Mouse (Mus musculus) kidney, postnatal 36 days (tissue): ENCODE results near the gene Agbl4.
A peak's percentile ranks its signal among the peaks of the same experiment; 100 is the strongest.

Experiments used
- DNase-seq, 2 experiments: peaks; one replicate each; pipeline ENCODE4 v3.0.0; 2021 to 2022; ENCODE audit warnings: mixed read lengths in 2 of 2

Agbl4 gene

DNA sequence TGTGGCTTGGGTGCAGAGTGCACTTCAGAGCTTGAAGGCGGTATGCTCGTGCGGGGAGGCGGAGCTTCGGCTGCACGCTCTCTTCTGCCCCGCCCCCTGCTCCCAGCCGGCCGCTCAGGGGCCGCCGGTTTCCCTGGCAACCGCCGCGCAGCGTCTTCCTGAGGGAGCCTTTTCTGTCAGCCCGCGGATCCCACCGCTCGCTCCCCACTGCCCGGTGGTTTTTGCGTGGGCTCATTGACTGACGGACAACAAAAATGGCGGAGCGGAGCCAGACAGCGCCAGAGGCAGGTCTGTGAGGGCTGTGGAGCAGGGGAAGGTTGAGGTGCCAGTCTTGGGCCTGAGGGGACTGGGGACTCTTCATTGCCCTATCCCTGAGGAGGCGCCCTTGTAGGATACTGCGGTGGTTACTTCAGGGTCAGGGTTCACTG, at the start of gene Agbl4:
TSS of gene Agbl4 (plus strand) at position 44 of the 428 bp plus-strand sequence.
- peak; percentile 69 to 88 for DNase-seq

DNA sequence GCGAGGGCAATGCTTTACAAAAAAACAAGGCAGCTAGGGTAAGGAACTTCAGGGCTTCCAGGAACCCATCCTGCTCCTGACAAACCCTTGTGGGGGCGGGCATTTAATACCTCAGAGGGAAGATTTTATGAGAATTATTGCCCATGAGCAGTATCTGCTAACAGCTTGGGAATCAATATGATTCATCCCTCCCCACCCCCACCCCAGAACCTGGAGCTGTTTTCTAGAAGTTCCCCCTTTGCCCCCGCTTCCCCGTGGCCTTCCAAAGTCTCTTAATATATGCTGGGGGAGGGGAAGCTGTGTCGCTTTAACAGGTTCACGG, 46.6 kb upstream of the Agbl4 start:
- no peak for DNase-seq

DNA sequence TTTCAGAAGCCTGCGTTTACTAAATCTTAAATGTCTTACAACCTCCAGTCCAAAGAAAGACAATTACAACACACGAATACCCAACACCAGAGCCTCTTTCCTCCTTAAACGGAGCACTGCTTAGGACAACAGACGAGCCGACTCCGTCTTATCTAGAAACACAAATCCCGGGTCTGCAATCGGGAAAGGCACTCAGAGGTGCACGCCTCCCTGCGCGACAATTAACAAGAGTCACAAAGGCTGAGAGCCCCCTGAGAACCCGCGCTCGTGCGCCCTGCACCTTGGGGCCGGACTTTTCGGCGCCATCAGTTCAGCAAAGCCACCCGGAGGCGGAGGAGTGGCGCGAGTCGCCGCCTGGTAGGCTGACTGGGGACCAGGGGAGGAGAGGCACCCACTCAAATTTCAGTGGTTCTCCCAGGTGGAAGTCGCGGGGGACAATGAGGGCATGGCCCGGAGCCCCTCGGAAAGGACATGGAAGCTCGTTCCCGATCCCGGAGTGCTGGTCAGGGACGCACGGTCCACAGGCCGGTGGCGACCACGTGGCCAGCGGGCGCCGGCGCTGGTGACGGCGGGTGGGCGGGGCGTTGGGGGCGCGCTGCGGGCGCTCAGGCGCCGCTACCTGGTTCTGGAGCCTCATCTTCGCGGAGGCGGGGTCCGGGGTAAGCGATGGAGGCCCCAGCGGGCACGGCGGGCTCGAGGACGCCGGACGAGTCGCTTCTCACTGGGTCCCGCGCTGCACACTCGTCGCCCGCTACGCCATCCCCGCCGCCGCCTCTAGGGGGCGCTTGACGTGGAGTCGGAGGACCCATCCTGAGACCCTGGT, 46.1 kb upstream of the Agbl4 start, which contains the start of gene Elavl4:
TSS of gene Elavl4 (minus strand) at position 732 of the 823 bp plus-strand sequence.
- DNase-seq = peak; percentile 3 to 67

DNA sequence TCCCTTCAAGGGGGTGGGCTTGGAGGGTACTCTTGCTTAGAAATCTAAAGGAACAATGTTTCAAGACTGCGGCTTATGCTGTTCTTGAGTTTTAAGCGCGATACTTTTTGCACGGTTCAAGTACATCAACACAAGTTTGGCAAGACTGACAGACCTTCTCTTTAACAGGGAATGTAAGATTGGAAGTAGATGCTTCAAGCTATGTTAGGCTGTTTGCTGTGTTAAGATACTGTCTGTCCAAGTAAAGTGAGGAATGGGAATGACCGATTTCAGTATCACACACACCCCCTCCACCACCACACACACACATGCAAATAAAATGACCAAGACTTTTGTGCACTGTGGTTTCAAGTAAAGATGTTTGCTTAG, 45.5 kb upstream of the Agbl4 start:
- no peak for DNase-seq

DNA sequence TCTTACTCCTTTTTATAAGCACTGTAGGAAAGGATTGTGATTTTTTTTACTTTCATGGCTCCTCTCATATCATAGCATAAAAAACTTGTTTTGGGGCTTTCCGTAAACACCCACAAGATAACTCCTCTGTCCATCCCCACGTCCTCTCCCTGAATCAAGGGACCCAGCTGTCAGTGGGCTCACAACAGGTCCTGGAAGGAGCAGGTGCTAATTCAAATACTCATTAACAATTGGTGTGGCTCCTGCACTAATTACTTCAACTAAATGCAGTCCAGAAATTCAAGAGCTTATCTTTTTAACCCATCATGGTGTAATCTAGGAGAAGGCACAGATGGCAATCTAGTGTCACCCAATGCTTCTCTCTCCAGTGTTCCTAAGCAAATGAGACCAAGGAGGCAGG, 36.9 kb upstream of the Agbl4 start:
- no peak for DNase-seq

DNA sequence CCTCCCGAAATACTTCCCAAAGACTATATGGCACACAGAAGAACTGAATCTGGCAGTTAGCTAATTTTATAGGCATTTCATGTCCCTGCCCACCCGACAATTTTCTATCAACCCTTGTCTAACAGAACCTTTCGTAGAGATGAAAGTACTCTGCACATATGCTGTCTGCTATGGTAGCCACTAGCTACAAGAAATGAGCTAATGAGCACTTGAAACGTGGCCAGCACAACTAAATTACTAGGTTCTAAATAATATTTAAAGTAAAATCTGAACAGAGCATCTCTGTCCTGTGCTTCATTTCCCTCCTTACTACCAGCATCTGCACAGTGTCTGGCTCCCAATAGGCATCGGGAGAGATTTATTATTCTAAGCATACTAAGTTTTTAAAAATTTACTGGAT, 1.2 kb upstream of the Agbl4 start:
- no peak for DNase-seq

DNA sequence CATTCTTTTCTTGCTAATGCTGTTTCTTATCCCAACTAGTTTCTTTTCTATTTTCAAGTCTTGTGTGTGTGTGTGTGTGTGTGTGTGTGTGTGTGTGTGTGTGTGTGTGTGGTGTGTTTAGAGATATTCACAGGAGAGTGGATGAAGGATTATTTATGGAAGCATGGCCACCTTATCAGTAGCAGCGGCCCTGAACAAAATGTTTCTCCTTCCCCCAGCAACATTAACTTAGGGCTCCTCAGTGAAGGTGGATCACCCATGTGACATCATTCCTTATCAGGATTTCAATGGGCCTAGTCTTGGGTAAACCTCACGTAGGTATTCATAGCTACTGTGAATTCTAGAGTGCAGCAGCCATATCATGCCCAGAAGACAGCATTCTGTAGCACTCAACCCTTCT, 22.8 kb downstream of the Agbl4 start:
- DNase-seq = no peak

DNA sequence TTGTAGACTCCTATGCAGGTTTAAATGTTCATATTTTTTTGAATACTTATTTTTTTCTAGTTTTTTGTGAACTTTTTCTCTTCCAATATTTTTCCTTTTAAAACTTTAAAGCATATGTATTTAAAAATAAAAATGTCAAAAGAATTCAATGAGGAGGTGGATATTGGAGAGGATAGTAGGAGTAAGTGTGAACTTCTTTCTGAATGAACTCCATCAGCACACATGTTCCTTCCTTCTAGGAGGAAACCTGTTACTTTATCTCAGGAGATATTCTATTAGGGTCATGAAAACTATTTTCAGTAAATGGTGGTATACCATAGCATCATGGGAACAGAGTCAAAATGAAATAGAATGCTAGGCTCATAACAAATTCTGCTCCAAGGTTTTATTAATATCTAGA, 30.2 kb downstream of the Agbl4 start:
- DNase-seq = no peak

DNA sequence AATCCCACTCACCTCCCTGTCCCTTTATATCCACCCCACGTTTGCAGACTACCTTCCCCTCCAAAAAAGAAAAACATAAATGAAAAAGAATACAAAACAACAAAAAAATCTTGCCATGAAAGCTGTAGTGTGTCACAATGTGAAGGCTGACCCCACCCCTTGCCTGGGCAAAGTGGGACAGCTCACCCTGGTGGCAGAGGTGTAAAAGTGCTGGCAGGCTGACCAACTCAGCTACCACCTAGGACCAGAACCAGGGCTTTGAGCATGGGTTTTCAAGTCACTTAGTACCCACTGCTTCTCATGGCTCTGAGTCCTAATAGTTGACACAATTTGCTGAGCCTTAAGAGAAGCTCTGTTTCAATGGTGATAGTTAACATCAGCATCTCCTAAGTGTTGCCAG, 96.9 kb downstream of the Agbl4 start:
- peak; percentile 0 to 50 for DNase-seq

DNA sequence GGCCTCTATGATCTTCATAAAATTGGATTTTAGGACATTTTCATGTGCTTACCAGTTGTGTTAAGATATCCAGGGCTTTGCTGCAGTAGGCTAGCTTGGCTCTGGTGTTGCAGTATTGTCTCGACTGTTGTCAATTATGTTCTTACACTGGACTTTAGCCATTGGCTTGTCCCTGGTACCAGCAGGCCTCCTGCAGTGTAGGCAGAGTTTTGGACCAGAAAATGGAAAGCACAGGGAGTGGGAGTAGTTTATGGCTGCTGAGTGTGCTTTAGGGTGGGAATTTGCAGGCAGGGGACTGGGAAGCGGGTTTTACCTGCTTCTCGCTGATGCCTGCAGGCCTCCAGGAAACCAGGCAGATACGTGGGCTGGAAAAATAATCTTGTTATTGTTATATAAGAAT, 132.3 kb downstream of the Agbl4 start:
- no peak for DNase-seq

DNA sequence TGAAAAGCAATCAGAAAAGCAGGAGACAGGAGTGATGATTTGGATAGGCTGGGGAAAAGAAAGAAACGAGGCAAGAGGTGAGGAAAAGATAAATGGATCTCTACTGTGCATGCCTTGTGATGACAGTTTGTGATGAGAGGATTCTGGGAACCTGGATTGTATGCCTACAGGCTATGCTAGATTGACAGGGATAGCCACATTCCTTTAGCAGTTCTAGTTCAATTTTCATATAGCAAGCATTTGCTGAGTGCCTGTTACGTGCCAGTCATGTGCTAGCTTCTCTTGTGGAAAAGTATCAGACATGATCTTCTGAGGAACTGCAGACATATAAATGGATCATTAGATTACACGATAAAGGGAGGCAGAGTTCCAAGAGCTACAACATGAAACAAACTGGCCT, 151.8 kb downstream of the Agbl4 start:
- no peak for DNase-seq

DNA sequence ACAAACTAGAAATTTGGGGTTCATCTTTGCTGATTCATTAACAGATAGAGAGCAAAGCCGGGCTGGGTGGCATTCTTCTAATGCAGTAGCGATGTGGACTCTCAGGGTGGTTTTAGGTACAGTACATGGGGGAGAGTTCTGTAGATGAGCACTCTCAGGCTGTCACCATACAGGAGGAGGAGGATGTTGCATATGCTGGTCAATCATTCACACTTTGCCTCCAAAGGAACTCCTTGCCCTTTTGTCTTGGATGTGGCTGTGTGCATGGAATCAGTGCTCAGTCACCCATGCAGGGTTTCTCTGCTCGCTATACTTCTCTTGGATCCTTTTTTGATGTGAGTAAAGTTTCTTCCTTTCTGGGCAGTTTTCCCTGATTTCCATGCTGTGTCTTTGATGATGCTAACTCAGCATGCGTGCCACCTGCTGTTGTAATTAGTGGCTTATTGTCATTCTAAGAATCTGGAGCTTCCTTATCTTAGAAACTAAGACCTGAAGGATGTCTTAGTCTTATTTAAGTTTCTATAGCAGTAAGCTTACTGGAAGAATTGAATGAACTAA, 200.3 kb downstream of the Agbl4 start:
- no peak for DNase-seq

DNA sequence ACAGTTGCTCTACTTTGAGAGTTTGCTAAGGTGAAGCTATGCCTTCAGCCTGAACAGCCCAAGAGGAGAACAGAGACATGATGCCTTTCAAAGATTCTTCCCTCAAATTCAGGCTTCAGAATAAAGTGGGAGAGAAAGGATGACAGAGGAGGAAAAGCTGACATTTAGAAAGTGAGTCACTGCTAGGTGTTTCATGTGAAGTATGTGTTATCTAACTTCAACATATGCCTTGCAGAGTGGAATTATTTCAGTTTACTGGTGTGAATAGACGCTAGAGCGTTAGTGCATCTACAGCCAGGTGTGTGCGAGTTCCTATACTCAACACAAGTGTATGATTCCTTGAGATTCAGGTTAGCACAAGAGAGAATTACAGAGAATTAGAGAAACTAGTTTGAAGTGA, 244.0 kb downstream of the Agbl4 start:
- no peak for DNase-seq

DNA sequence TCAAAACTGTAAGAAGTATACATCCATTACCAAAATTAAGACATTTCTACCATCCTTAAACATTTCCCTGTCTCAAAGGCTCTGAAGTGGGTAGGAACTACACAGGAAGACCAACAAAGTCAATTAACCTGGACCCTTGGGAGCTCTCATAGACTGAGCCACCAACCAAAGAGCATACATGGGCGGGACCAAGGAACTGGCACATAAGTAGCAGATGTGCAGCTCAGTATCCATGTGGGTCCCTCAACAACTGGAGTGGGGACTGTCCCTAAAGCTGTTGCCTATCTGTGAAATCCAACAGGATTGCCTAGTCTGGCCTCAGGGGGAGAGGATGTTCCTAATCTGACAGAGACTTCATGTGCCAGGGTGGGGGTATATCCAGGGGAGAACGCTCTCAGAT, 265.5 kb downstream of the Agbl4 start:
- no peak for DNase-seq

DNA sequence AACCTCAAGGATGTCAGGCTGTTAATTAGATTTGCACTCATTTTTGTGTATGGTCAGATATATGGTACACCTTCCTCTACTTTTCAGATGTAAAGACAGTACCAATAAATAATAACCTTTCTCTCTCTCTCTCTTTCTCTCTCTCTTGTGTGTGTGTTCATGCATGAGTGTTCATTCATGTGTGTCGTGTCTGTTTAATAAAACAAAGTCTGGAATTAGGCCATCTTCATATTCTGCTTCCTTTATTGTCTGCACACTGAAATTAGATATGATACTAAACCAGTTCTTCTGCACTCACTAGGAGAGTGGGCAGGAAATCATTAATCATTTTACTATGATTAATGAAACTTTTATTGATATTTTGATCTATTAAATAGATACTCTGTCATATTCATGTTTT, 276.7 kb downstream of the Agbl4 start:
- no peak for DNase-seq

DNA sequence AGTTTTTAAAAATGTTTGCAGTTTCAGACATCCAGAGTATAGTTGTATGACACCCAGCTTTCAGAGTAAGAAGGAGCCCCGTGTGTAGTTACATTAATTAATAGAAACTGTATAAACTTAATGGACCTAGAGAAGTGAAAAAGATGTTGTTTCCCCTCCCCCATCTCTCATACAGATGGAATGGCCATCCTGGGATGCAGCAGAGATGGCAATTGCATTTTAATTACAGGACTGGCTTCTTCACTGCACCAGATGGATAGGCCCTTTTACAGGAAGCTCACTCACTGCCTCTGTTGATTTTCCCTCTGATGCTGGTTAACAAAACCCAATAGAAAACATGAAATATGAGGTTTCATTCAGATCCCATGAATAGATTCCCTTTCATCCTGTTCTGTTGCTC, 337.7 kb downstream of the Agbl4 start:
- no peak for DNase-seq

DNA sequence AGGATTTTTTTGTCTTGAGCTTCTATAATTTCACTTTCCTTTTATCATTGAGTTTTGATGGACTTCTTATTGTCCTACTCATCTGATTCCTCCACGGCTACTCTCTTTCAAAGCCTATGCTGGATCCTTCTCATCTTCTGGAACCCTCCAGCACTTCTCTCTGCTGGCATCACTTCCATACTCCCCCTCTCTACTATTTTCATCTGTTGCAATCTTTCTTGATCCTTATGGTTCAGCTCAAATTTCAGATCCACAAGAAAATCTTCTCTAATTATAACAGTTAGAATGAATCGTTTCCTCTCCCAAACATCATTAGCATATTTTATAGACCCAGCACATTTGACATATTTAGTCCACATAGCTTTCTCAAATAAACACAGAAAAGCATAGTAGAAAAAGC, 360.5 kb downstream of the Agbl4 start:
- DNase-seq = no peak

DNA sequence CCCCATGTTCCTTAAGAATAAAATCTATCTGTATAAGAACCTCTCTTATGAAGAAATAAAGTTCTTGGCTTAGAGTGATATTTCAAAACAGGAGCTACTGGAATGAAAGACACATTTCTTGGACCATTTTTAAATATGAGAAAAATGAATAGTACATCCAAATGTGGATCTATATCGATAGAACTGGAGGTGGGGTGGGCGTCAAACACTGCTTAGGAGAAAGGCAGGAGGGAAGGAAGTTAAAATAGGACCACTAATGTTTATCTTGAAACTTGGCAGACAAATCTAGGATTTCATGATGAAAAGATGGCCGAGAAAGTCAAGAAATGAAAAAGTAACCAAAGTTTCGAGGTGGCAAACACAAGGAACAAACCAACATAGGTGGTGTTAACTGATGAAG, 391.1 kb downstream of the Agbl4 start:
- no peak for DNase-seq

DNA sequence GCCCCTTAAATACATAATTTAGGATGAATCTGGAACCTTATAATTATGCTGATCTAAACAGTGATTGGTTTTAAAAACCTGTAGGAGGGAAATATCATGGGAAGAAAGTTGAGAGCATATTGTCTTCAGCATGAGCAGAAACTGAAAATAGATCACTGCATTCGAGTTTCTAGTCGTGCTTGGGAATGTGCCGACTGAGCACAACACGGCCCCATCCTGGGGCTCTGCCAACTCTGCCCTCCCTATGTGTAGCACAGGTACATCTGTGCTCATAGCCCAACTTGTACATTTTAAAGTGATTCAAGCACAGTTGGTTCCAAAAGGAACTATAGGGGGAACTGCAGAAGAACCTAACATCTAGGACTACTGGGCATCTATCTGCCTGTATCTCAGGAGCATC, 402.4 kb downstream of the Agbl4 start:
- peak; percentile 4 to 14 for DNase-seq

DNA sequence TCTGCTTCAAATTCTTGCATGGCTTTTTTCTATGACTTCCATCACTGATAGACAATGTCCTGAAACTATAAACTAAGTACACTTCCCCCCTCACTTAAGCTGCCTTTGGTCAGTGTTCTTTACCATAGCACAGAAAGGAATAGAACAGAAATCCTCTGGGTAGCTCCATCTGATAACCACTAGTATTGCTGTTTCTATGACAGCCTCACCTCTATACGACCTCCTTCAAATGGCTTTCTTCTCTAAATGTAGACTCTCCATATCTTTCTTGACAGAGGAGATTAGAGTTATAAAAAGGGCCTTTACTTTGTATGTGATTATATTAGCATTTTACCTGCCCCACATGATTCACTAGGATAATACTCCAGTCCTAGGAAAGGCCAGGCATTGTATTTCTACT, 413.5 kb downstream of the Agbl4 start:
- no peak for DNase-seq

DNA sequence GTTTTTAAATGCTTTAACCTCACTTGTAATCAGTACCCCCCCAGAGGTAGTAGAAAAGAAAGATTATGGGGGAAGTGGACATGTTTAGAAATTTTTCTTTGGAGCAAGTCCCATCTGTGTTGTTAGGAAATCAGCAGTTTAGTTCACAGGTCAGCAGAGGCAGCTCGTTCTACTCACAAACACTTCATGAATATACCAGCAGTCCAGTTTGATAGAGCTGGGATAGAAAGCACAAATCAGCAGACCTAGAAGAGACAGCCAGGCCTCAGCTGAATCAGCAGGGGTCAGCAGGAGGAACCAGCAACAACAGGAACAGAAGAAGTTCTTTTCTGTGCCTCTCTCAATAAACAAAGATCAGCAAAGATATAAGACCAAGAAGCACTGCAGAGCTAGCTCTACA, 435.3 kb downstream of the Agbl4 start:
- no peak for DNase-seq

DNA sequence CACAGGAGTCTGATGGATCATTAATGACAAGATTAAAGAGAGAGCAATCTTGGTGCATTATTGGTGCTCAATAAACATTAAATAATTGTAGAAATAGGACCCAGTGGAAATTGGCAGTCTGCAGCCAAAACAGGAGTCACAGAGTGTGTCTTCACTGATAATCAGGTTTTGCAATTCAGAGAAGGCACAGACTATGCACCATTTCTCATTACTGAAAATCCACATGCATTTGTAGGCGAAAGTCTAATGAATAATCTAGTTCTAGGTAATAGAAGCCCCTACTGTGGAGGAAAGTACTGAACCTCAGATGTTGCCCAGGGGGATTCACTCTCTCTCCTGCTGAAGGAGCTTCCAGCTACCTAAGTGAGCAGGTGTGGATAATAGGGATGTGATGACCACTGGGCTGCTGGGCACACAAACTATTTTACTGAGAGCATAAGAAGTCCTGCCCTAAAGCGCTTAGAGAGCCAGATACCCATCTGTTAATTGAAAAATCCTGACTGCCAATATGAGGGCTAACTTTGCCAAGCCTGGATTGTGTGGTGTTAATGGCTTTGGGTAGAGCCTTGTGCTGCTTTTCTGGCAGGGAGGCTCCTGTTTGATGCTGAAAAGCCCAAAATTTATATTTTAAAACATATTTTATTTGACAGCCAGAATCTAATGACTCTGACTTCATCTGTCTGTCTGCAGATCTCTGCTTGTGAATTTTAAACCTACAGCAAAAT, 482.4 kb downstream of the Agbl4 start:
- no peak for DNase-seq

DNA sequence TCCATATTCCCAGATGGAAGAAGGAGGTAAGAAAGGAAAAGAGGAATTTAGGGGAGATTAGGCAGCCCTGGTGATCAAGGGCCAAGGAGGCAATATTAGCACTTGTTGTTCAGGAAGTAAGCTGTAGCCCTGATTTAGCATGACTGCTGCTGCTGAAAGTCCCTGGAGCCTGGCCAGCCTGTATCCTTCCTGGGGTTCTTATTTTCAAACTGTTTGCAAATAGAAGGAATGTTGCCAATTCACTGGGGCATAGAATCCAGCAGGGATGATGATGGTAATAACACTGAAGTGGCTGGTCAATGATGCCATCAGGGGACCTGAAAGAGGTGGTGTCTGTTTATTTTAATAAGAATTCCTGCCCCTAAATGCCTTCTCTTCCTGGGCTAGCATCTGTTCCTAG, 518.6 kb downstream of the Agbl4 start:
- DNase-seq = peak; percentile 1 to 9

DNA sequence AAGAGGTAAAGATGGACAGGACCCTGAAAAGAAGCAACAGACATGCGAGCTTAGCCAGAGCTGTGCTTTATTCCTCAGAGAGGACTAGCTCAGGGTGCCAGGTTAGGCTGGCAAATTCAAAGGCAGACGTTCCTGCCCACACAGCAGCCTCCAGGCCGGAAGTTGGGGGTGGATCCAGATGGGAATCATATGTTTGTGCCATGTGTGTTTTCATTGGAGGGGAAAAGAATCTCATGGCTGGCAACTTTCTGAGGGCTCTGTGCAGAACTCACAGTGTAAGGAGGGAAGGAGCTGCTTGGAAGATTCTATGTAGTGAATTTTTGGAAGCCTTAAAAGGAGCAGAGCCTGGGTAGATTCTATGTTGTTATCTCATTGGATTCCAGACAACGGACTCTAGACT, 519.1 kb downstream of the Agbl4 start:
- no peak for DNase-seq
